Mouse (Mus musculus): ENCODE data around the gene Kctd15. TPM values are rescaled to one million over a fixed set of nuclear protein-coding genes. Genes with fewer than 3 reads are reported as not detected.

The Kctd15 gene
- polyA plus RNA-seq, 2 experiments: 18.7 to 77.1 TPM

DNA sequence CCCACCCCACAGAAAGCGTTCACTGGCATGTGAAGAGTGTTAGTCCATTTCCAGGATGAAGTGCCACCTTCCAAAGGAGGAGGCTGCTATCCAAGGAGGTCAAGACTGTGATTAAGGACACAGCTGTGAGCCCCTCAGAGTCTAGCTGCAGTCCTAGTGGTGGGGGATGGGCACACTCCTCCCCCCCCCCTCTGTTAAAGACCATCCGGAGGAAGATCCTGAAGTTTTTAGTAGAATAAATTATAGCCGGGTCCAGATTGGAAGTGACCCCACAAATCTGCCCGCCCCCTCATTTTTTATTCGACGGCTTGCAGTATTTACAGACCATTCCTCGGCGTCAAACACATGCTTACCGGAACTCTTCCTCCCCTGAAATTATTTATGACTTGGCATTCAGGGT, 41.7 kb upstream of the Kctd15 start:
- H3K9ac ChIP-seq (ENCODE audit: low read depth, low read length, severe bottlenecking): no peak overlapping the region
- no peaks in the 10 kb centered on the region for H3K4me1 ChIP-seq (ENCODE audit: control insufficient read depth, insufficient read depth, low read length)
- WGBS: 73% methylated on average over 9 of the region's 9 CpGs
- no peaks in the 10 kb centered on the region for H3K36me3 ChIP-seq (ENCODE audit: control insufficient read depth, insufficient read depth, low read length)
- no peak for DNase-seq (ENCODE audit: low spot score)
- TF ChIP-seq POLR2A (IDR thresholded peaks at IDR 0.05; ENCODE audit: borderline replicate concordance, extremely low read depth, insufficient read depth, insufficient read length): no peak
- no peaks in the 10 kb centered on the region for H3K27me3 ChIP-seq (ENCODE audit: control insufficient read depth, insufficient read depth, low read length)
- no peak for ATAC-seq (ENCODE audit: low FRiP score, low read depth)
- no peak overlapping the region for H3K27ac ChIP-seq (replicated peaks; ENCODE audit: low read depth, low read length)
- no peak overlapping the region for H3K4me3 ChIP-seq (replicated peaks; ENCODE audit: low read length)
- no peaks in the 10 kb centered on the region for H3K9me3 ChIP-seq (ENCODE audit: control insufficient read depth, low read length)
- no peak overlapping the region for H3K4me2 ChIP-seq (replicated peaks; ENCODE audit: low read depth, low read length, severe bottlenecking)

- Histone ChIP-seq H3K4me3 (replicated peaks; ENCODE audit: low read length) (no peak overlapping the region), H3K27ac (replicated peaks; ENCODE audit: low read depth, low read length) (no peak overlapping the region), H3K27me3 (ENCODE audit: control insufficient read depth, insufficient read depth, low read length) (no peaks in the 10 kb centered on the region), H3K36me3 (ENCODE audit: control insufficient read depth, insufficient read depth, low read length) (no peaks in the 10 kb centered on the region), H3K9me3 (ENCODE audit: control insufficient read depth, low read length) (no peaks in the 10 kb centered on the region), H3K4me1 (ENCODE audit: control insufficient read depth, insufficient read depth, low read length) (no peaks in the 10 kb centered on the region), H3K9ac (ENCODE audit: low read depth, low read length, severe bottlenecking) (no peak overlapping the region), H3K4me2 (replicated peaks; ENCODE audit: low read depth, low read length, severe bottlenecking) (no peak overlapping the region)
- ATAC-seq (ENCODE audit: low FRiP score, low read depth): no peak
- no peak for DNase-seq (ENCODE audit: low spot score)
- no peak for TF ChIP-seq POLR2A (IDR thresholded peaks at IDR 0.05; ENCODE audit: borderline replicate concordance, extremely low read depth, insufficient read depth, insufficient read length)
- WGBS: 66% methylated on average over 9 of the region's 9 CpGs
These were observed 39.6 kb upstream of the Kctd15 start for GRCm38 (mm10) chr7:34696086-34696485.

DNA sequence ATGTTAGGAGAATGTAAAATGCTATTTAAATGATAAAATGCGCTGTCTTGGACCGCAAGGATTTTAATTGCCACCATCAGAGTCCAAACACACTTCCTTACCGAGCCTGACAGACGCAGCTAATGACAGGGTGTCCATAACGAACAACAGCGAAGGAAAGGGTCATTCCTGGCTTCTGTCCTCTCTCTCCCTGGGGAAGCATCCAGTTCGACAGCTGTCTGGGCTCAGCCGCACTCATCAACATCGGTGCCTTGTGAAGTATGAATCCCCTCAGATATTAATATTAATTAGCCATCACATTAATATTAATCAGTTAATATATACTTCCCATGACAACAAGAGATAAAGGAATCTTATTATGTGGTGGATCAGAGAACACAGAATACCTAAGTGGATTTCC, 38.4 kb upstream of the Kctd15 start:
- Histone ChIP-seq H3K4me1 (ENCODE audit: control insufficient read depth, insufficient read depth, low read length) (no peaks in the 10 kb centered on the region), H3K9ac (ENCODE audit: low read depth, low read length, severe bottlenecking) (no peak overlapping the region), H3K27ac (replicated peaks; ENCODE audit: low read depth, low read length) (no peak overlapping the region), H3K4me2 (replicated peaks; ENCODE audit: low read depth, low read length, severe bottlenecking) (no peak overlapping the region), H3K9me3 (ENCODE audit: control insufficient read depth, low read length) (no peaks in the 10 kb centered on the region), H3K27me3 (ENCODE audit: control insufficient read depth, insufficient read depth, low read length) (no peaks in the 10 kb centered on the region), H3K4me3 (replicated peaks; ENCODE audit: low read length) (no peak overlapping the region), H3K36me3 (ENCODE audit: control insufficient read depth, insufficient read depth, low read length) (no peaks in the 10 kb centered on the region)
- ATAC-seq (ENCODE audit: low FRiP score, low read depth) (no peak), DNase-seq (ENCODE audit: low spot score) (no peak)
- 38% methylated on average over 9 of the region's 9 CpGs for WGBS
- TF ChIP-seq POLR2A (IDR thresholded peaks at IDR 0.05; ENCODE audit: borderline replicate concordance, extremely low read depth, insufficient read depth, insufficient read length): no peak

DNA sequence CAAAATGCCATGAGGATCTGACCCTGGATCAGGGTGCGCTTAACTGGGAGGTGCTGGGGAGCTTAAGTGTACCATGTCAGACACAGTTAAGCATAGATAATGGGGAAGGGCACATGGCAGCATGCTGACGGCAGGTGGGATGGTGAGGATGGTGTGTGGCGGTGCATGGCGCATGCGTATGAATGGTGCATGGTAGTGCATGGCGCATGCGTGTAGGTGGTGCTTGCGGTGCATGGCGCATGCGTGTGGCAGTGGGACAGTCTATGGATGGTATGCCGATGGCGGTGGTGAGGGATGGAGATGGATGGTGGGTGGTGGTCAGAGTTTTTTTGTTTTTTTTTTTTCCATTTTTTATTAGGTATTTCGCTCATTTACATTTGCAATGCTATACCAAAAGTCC, 37.4 kb upstream of the Kctd15 start:
- 96% methylated on average over 13 of the region's 13 CpGs for WGBS

GRCm38 (mm10) chr7:34693072-34693471, 36.5 kb upstream of the Kctd15 start:
- TF ChIP-seq POLR2A (IDR thresholded peaks at IDR 0.05; ENCODE audit: borderline replicate concordance, extremely low read depth, insufficient read depth, insufficient read length): no peak
- H3K4me3 ChIP-seq (replicated peaks; ENCODE audit: low read length): no peak overlapping the region
- no peak overlapping the region for H3K9ac ChIP-seq (ENCODE audit: low read depth, low read length, severe bottlenecking)
- H3K9me3 ChIP-seq (ENCODE audit: control insufficient read depth, low read length): no peaks in the 10 kb centered on the region
- no peak for DNase-seq (ENCODE audit: low spot score)
- ATAC-seq (ENCODE audit: low FRiP score, low read depth): no peak
- no peak overlapping the region for H3K4me2 ChIP-seq (replicated peaks; ENCODE audit: low read depth, low read length, severe bottlenecking)
- no peaks in the 10 kb centered on the region for H3K36me3 ChIP-seq (ENCODE audit: control insufficient read depth, insufficient read depth, low read length)
- 0 out of 2 replicates have a peak, but pooled peaks cover 3% of the 10 kb centered on the region for H3K4me1 ChIP-seq (ENCODE audit: control insufficient read depth, insufficient read depth, low read length)
- no peak overlapping the region for H3K27ac ChIP-seq (replicated peaks; ENCODE audit: low read depth, low read length)
- no peaks in the 10 kb centered on the region for H3K27me3 ChIP-seq (ENCODE audit: control insufficient read depth, insufficient read depth, low read length)
- 79% methylated on average over 4 of the region's 4 CpGs for WGBS

More for the DNA sequence above, 37.4 kb upstream of the Kctd15 start:
- no peak overlapping the region for H3K4me3 ChIP-seq (replicated peaks; ENCODE audit: low read length)
- H3K4me1 ChIP-seq (ENCODE audit: control insufficient read depth, insufficient read depth, low read length): 0 out of 2 replicates have a peak, but pooled peaks cover 2% of the 10 kb centered on the region
- H3K9ac ChIP-seq (ENCODE audit: low read depth, low read length, severe bottlenecking): no peak overlapping the region
- H3K9me3 ChIP-seq (ENCODE audit: control insufficient read depth, low read length): no peaks in the 10 kb centered on the region
- no peaks in the 10 kb centered on the region for H3K36me3 ChIP-seq (ENCODE audit: control insufficient read depth, insufficient read depth, low read length)
- ATAC-seq (ENCODE audit: low FRiP score, low read depth) (no peak), DNase-seq (ENCODE audit: low spot score) (no peak)
- no peak for TF ChIP-seq POLR2A (IDR thresholded peaks at IDR 0.05; ENCODE audit: borderline replicate concordance, extremely low read depth, insufficient read depth, insufficient read length)
- H3K4me2 ChIP-seq (replicated peaks; ENCODE audit: low read depth, low read length, severe bottlenecking): no peak overlapping the region
- H3K27me3 ChIP-seq (ENCODE audit: control insufficient read depth, insufficient read depth, low read length): no peaks in the 10 kb centered on the region
- H3K27ac ChIP-seq (replicated peaks; ENCODE audit: low read depth, low read length): no peak overlapping the region

- Histone ChIP-seq H3K4me1 (ENCODE audit: control insufficient read depth, insufficient read depth, low read length) (0 out of 2 replicates have a peak, but pooled peaks cover 3% of the 10 kb centered on the region), H3K27ac (replicated peaks; ENCODE audit: low read depth, low read length) (no peak overlapping the region), H3K27me3 (ENCODE audit: control insufficient read depth, insufficient read depth, low read length) (no peaks in the 10 kb centered on the region; the same call in 1 of the 2 replicates), H3K4me2 (replicated peaks; ENCODE audit: low read depth, low read length, severe bottlenecking) (no peak overlapping the region), H3K9me3 (ENCODE audit: control insufficient read depth, low read length) (no peaks in the 10 kb centered on the region), H3K36me3 (ENCODE audit: control insufficient read depth, insufficient read depth, low read length) (no peaks in the 10 kb centered on the region), H3K9ac (ENCODE audit: low read depth, low read length, severe bottlenecking) (no peak overlapping the region), H3K4me3 (replicated peaks; ENCODE audit: low read length) (no peak overlapping the region)
- no peak for TF ChIP-seq POLR2A (IDR thresholded peaks at IDR 0.05; ENCODE audit: borderline replicate concordance, extremely low read depth, insufficient read depth, insufficient read length)
- no peak for ATAC-seq (ENCODE audit: low FRiP score, low read depth)
- no peak for DNase-seq (ENCODE audit: low spot score)
- 60% methylated on average over 13 of the region's 13 CpGs for WGBS
These were observed 33.6 kb upstream of the Kctd15 start for GRCm38 (mm10) chr7:34690111-34690510.

Measured in limb, embryonic 14.5 days (tissue).